Mouse (Mus musculus): ENCODE measurements around the gene Ptrh2.

GRCm38 (mm10) chr11:86667553-86667952, 16.2 kb upstream of the Ptrh2 start:
- no peak for TF ChIP-seq CHD2 (IDR thresholded peaks at IDR 0.05; ENCODE audit: low read depth, low read length)
- TF ChIP-seq ZC3H11A (IDR thresholded peaks at IDR 0.05; ENCODE audit: borderline replicate concordance, low read depth, low read length), result no peak
- no peak for TF ChIP-seq HCFC1 (IDR thresholded peaks at IDR 0.05; ENCODE audit: borderline replicate concordance, insufficient read depth, low read length)
- no peak for TF ChIP-seq MAFK (IDR thresholded peaks at IDR 0.05; ENCODE audit: insufficient read depth, low read depth, low read length)
- no peak for TF ChIP-seq ZNF384 (IDR thresholded peaks at IDR 0.05; ENCODE audit: low read depth, low read length)

All from ES-E14 (cell line).